Mouse (Mus musculus) cerebral cortex, adult 2 months (tissue): ENCODE data around the gene Pum1.

Experiments
- WGBS: fragments of 180-500 bp; shearing (Covaris S2); methylation state at CpG from one replicate; pipeline ENCODE4 v1.1.7; 2018; 5-methylcytosine and 5-hydroxymethylcytosine counted together

Pum1 gene

DNA sequence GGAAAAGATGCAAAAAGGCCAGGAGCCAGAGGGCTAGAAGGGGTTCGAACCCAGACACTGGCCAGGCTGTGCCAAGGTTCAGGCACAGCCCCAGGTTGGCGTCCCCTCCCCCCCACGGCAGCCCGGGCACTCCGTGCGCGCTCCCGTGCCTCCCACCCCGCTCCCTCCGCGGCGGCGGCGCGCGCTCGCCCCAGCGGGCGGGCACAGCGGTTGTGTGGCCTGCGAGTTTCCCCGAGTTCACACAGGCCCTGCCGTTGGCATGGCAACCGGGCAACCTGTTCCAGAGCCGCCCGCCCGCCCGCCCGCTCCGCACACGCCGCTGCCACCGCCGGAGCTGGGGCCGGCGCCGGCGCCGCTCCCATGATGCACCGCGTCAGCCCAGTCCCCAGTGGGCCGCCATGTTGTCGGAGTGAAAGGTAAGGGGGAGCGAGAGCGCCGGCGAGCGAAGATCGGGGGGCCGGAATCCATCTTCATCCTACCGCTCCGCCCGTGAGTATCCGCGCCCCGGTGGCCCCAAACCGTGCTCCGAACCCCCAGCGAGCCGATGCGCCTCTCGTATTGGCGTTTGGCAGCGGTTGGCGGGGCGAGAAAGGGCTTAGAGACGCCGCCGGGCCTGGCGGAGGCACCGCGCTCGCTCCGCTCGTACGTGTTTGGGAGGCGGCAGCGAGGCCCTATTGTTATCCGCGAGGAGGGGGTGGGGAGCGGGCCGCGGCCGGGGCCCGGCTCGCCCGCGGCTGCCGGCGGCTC is at the start of gene Pum1:
TSS of gene Pum1 (plus strand) at position 343 of the 747 bp plus-strand sequence.
- WGBS, result under 1% methylated on average over 87 of the region's 90 CpGs

DNA sequence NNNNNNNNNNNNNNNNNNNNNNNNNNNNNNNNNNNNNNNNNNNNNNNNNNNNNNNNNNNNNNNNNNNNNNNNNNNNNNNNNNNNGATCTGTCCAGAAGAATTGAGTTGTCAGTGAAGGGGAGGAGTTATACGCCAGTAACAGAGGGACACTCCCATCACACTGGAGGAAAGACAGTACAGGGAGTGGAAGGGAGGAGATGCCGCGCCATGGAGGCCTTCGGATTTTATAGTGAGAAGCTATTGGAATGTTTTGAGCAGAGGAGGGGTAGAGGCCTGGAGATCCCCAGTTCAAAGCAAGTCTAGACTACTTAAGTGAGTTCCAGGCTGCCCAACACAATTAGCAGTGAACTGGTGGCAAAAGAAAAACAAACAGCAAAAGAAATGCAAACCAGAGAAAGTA is 33.7 kb upstream of the Pum1 start:
- 29% methylated on average over 4 of the region's 4 CpGs for WGBS

DNA sequence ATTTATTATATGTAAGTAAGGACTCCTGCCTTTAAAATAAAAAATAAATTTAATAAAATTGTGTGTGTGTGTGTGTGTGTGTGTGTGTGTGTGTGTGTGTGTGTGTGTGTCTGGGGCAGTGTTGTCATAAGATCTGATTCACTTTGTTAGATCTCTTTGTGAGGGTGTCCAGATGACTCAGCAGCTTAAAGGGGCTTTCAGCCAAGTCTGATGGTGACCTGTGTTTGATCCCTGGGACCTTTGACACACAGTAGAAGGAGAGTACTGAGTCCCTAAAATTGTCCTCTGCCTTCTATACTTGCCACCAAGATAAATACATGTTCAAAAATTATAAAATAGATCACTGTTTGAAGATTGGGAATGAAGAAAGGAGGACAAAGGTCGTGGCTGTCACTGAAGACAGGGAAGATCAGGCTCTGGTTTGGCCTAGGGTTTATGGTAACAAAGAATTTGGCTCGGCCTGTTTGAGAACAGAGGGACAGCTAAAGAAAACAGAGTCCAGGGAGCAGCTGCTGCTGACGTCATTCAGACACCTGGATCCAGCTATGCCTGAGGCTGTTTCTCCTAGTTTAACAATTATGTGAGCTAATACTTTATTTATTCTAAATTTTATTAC is 32.8 kb upstream of the Pum1 start:
- 86% methylated on average over 3 of the region's 3 CpGs for WGBS

DNA sequence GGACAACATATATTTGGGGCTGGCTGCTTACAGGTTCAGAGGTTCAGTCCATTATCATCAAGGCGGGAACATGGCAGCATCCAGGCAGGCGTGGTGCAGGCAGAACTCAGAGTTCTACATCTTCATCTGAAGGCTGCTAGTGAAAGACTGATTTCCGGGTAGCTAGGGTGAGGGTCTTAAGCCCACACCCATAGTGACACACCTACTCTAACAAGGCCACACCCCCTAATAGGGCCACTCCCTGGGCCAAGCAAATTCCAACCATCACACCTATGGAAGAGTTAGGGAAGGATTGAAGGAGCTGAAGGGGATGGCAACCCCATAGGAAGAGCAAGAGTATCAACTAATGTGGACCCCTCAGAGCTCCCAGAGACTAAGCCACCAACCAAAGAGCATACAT is 28.0 kb upstream of the Pum1 start:
- 95% methylated on average over 3 of the region's 3 CpGs for WGBS

DNA sequence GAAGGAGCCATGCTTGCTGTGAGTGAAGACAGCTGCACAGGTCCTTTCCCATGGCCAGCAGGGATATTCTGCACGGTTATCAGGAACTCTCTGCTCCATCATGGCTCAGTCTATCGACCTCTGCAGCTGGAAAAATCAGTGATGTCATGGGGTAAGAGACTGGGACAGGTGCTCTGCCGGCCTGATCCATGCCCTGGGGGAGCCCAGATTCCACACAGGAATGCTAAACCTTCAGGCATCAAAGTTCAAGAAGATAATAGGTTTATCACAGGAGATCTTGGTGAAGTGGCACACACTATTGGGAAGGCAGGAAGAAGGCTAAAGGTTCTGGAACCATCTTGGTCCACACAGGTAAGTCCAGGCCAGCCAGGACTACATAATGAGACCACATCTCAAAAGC is 26.4 kb upstream of the Pum1 start:
- 89% methylated on average over 3 of the region's 3 CpGs for WGBS

DNA sequence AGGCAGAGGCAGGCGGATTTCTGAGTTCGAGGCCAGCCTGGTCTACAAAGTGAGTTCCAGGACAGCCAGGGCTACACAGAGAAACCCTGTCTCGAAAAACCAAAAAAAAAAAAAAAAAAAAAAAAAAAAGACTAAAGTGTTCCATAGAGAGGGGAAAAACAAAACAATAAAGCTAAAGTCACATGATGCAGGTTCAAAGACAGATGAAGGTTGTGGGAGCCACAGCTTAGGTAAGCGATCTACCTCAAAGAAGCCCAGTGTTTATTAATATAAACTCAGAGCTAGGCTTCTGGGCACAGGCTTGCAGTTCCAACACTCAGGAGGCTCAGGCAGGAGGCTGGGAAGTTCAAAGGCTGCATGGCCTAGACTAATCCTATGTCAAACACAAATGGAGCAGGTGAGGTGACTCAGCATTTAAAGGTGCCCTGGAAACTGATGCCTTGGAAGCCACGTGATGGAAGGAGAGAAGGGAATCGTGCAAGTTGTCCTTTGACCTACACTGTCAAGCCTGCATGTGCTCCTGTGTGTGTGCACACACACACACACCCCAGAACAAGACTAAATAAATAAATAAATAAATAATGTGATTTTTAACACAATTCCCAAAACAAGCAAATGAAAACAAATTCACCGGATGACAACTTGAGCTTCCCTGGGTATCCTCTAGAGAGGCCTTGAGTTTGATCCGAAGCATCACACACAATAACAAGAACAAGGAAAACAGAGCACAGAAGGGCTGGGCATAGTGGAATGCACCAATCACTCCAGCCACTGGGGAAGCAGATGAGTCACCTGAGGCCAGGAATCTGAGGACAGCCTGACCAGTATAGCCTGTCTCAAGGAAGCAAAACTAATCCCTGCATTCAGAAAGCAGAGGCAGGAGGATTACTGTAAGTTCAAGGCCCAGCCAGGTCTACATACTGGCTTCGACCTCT is 25.4 kb upstream of the Pum1 start:
- 93% methylated on average over 8 of the region's 9 CpGs for WGBS

DNA sequence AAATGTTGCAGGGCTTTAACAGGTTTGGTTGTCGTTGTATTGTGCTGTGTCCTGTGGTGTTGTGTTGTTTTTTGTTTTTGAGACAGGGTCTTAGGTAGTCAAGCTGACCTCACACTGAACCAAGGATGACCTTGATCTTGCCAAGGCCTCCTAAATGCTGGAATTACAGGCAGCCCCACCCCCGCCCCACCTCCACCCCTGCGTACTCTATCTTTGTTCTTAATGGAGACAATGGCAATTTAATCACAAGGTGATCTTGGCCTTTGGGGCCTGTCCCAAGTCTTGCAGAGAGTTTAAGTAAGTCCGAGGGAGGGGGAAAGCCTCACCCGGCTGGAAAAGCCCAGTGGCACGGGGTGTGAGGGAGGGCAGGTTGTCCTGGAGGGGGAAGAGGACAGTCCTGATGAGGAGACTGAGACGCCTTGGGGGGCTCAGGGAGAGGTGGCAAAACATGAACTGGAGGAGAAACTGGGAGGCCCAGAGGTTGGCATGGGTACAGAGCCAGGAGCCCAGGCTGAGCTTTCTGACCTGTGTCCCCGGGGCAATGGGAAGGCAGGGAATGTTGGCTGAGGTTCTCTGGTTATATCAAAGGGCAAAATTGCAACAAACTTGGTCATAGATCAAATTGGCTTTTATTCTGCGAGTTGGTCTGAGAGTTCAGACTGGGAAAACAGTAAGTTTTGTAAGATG is 22.9 kb upstream of the Pum1 start:
- 82% methylated on average over 9 of the region's 9 CpGs for WGBS

DNA sequence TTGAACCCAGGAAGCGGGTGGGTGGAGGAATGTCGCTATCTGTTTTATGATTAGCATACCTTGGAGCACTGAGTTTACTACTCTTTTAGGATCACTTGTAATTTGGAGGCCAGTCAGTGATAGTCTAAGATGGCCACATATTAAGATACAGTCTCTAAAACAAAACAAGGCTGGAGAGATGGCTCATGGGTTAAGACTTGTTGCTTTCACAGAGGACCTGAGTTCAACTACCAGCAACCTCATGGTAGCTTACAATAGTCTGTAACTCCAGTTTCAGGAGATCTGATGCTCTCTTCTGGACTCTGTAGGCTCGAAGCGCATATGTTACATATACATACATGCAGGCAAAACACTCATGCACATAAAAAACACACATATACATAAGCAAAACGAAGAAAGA is 20.7 kb upstream of the Pum1 start:
- WGBS, result 89% methylated on average over 5 of the region's 5 CpGs

DNA sequence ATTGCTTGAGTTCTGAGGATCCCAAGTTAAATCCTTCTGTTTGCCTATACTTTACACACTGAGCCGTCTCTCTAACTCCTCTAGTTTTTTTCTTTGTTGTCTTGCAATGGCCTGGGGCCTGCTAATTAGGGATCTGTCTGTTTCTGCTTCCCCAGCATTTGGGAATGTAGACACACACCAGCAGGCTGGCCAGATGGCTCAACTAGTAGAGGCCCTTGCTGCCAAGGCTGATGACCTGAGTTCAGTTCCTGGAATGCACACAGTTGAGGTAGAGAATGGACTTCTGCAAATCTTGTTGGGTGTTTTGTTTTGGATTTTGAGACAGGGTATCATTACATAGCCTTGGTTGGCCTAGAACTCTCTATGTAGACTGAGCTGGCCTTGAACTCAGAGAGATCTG is 17.7 kb upstream of the Pum1 start:
- 82% methylated on average over 1 of the region's 1 CpGs for WGBS

DNA sequence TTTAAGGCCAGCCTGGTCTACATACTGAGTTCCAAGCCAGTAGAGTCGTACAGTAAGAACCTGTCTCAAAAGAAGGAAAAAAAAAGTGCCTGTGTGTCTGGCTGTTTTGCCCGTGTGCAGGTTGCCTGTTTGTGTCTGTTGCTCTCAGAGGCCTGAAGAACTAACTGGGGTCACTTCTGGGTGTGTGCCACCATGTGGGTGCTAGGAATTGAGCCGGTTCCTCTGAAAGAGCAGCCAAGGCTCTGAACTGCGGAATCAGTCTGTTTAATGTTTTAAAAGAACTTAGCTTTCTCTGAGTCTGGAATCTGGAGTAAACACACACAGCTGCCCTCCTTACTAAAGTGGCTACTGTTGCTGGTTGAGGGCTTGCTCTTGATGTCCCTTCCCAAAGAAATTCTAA is 11.8 kb upstream of the Pum1 start:
- 75% methylated on average over 4 of the region's 4 CpGs for WGBS

DNA sequence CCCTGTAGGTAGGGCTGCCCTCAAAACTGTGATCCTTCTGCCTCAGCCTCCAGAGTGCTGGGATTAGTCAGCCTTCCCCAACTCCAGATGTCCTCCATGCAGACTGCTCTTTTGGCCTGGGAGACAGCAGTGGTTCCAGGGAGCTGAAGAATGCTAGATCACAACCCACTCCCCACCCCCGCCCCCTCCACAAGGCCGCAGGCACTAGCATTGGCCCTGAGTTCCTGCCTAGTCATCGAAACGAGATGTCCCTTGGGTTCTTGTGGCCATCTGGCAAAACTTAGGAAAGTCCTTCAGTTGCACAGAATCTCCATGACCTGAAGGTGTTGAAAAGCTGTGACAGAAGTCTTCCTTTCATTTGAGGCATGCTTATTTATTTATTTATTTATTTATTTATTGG is 10.6 kb upstream of the Pum1 start:
- WGBS, result 83% methylated on average over 4 of the region's 4 CpGs

DNA sequence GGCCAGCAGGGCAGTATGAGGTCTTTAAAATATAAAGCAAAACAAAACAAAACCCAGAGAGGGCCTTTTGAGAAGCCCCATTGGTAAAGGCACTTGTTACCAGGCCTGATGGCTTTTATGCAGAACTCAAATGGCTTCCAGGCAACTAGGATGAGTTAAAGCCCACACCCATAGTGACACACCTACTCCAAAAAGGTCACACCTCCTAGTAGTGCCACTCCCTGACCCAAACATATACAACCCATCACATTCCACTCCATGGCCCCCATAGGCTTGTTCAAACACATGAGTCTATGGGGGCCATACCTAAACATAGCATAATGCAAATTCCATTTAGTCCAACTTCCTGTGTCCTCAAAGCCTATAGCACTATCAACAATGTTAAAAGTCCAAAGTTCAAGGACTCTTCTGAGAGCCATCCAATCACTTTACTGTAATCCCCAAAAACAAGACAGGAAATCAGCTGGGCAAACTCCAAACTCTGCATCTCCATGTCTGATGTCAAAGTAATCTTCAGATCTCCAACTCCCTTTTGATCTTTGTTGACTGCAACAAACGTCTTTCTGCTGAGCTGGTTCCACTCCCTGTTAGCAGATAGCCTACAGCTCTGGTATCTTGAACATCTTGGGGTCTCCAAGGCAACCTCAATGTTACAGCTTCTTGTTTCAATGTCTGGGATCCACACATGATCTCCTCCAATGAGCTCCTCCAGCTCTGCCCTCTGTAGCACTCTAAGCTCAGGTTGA is 5.1 kb upstream of the Pum1 start:
- WGBS, result 59% methylated on average over 1 of the region's 1 CpGs

DNA sequence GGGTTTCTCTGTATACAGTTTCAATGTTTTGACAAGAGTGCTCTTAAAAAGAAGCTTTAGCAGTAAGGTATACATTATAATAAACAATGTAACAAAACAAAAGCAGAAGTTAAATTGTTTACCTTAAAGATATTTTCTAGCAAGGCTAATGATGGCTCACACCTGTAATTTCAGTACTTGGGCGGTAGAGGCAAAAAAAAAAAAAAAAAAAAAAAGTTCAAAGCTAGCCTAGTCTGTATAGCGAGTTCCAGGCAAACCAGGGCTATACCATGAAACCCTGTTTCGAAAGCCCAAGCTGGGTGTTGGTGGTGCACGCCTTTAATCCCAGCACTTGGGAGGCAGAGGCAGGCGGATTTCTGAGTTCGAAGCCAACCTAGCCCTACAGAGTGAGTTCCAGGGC is 3.7 kb upstream of the Pum1 start:
- 92% methylated on average over 6 of the region's 6 CpGs for WGBS

DNA sequence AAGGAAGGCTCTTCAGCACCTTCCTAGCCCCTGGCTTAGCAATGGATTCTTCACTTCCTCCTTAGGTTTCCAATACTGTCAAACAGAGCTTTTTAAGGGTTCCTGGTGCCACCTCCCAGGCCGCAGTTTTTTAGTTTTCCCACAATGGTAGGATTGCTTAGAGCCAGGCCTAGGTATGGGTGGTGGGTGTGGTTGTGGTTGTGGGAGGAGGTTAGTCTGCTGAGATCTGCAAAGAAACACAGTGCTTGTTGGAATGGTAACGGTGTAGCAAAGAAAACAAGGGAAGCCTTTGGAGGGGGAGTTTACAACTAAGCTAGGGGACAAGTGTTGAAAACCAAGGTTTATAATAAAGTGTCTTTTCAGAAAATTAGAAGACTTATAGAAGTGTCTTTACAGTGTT is 3.0 kb upstream of the Pum1 start:
- WGBS, result 75% methylated on average over 2 of the region's 2 CpGs

DNA sequence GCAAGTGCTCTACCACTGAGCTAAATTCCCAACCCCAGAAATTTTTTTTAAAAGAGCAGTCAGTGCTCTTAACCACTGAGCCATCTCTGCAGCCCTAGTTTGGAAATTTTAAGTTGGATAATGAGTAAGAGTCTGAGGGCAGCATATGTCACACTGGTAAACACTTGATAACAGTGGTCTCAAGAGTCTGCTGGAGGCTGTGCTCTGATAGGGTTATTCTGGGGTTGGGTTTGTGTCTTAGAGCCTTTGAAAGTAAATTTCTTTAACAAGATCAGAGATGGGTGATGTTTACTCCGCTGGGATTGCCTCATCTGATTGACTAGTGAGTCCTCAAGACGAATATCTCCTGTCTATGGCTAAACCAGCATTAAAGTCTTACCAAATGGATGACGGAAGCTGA is 2.0 kb upstream of the Pum1 start:
- 96% methylated on average over 3 of the region's 3 CpGs for WGBS

DNA sequence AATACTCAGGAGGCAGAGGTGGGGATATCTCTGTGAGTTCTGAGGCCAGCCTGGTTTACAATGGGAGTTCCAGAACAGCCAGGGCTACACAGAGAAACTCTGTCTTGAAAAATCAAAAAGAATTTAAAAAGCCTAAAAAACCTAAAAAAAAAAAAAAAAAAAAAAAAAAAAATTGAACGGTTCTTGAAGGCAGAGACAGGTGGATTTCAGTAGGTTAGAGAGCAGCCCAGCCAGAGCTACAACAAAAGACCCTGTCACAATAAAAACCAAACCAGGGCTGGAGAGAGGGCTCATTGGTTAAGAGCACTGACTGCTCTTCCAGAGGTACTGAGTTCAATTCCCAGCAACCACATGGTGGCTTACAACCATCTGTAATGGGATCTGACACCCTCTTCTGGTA is 816 bp upstream of the Pum1 start:
- WGBS, result 56% methylated on average over 1 of the region's 1 CpGs

DNA sequence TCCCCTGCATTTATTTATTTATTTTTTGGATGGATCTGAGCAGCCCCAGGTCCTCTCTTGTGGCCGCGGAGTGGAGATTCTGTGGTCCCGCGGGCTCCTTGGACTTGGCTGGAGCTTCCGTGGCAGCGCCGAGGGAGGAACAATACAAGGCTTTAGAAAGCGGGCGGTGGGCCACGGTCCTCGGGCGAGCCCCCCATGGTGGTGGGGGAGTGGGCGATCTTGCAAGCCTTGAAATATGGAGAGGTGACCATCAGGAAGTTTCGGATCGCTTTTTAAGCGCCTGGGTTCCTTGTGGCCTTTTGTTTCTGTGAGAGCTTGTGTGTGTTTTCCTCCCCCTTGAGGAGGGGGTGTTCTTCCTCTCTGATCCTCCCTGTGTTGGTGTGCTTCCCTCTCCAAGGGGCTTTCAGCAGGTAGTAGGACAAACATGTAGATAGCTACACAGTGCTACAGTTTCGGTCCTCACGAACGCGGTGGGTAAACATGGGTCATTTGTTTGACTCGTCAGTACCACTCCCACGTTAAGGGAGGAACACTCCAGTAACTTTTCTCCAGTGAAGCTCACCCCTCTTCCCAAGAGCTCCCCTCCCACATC is 785 bp downstream of the Pum1 start:
- under 1% methylated on average over 22 of the region's 22 CpGs for WGBS

DNA sequence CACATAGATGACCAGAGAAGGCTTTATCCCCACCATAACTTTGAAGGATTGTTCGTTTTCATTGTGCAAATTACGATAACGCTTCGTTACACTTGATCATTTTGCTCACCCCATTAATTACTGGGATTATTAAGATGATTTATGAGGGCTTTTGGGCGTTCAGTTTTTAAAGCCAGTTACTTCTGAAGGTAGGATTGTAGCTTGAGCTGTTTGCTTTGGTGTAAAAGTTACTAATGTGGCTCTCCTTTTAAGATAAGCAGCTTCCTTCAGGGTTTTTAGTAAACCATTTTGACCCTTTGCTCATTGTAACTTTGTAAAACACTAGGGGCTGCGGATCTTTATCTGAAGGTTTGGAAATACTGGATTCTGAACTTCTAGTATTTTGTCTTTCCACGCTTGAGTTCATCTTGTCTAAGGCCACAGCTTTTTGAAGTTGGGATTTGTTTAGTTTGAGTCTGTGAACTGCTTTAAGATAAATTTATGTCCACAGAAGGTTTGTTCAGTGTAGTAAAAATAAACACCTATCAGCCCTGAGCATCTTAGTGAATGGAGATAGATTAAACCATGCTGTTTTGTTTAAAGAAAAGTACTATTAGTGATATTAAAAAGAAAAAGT is 1.4 kb downstream of the Pum1 start:
- 3% methylated on average over 7 of the region's 7 CpGs for WGBS

DNA sequence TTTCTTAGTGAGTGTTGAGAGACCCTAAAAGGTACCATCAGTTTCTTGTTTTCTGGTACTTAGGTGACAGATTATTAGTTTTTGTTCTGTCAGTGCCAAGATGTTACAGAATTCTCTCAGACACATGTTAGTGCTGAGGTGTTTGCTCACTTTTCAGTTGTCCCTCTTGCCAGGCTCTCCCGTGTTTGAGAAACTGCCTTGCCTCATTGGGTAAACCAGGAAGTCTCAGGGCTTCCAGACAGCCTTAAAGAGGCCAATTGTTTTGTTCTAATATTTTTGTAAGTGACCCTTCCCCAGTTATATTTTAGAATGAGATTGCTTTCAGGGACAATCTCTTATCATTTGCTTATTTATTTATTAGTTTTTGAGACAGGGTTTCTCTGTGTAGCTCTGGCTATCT is 2.1 kb downstream of the Pum1 start:
- WGBS, result 4% methylated on average over 1 of the region's 1 CpGs

DNA sequence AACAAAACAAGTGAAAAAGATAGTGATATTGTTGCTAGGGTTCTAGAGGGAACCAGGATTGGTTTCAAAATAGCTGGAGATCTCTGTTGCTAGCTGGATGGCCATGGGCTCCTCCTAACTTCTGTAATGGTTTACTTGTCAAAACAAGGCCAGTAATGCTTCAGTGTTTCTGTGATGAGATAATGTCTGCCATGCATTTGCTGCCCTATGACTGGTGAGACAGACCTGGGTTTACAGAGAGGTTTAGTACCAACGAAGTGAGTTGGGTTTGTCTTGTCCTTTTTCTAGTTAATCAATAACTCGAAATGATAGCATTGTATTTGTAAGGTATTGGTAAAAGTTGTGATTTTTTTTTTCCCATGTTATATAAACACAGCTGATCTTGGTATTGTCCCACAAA is 4.6 kb downstream of the Pum1 start:
- WGBS, result 63% methylated on average over 2 of the region's 2 CpGs

DNA sequence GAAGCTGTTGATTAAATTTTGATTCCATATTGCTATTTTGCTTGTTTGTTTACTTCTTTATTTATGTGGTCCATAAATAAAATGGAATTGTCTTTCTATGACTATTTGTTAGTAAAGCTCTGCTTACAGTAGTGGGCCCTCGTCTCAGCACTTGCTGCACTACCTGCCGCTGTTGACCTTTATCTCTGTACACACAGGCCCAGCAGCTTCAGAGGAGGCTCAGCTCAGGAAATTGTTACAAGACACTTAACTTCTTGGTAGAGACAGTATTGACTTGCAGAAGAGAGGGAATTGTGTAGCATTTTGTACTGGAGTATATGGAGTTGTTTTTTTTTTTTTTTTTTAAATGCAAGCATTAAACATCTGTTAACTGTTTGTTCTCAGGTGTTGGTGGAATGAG is 5.4 kb downstream of the Pum1 start:
- 43% methylated on average over 2 of the region's 2 CpGs for WGBS
